Mouse (Mus musculus): ENCODE results near the gene Chchd1.
"Not testable (repeated sequence)": the region's sequence is repeated elsewhere in the genome, so short reads cannot be mapped to it uniquely, and the experiment has no call there.

Gene Chchd1

GRCm38 (mm10) chr14:20686576-20686975 lies 16.2 kb upstream of the Chchd1 start:
- DNase-seq (ENCODE audit: low read depth, low spot score): no peak

- DNase-seq (ENCODE audit: low read depth, low spot score): peak; percentile 19
These were observed 13.8 kb upstream of the Chchd1 start for GRCm38 (mm10) chr14:20689009-20689408.

- DNase-seq (ENCODE audit: low read depth, low spot score): no peak
These were observed 11.0 kb upstream of the Chchd1 start for GRCm38 (mm10) chr14:20691772-20692171.

GRCm38 (mm10) chr14:20693589-20694101 lies 9.2 kb upstream of the Chchd1 start:
- DNase-seq (ENCODE audit: low read depth, low spot score): no peak

GRCm38 (mm10) chr14:20694185-20694883 lies 8.5 kb upstream of the Chchd1 start:
- peak; percentile 25 for DNase-seq (ENCODE audit: low read depth, low spot score)

GRCm38 (mm10) chr14:20694884-20695760 lies 7.7 kb upstream of the Chchd1 start, which contains the start of gene Fut11:
Fut11 (plus strand) TSS chr14:20694968.
- DNase-seq (ENCODE audit: low read depth, low spot score): peak; percentile 95

- peak; percentile 21 for DNase-seq (ENCODE audit: low read depth, low spot score)
These were observed 6.9 kb upstream of the Chchd1 start for GRCm38 (mm10) chr14:20695761-20696520.

GRCm38 (mm10) chr14:20696986-20697385 lies 5.8 kb upstream of the Chchd1 start:
- DNase-seq (ENCODE audit: low read depth, low spot score): peak; percentile 49

- DNase-seq (ENCODE audit: low read depth, low spot score): no peak
These were observed 4.3 kb upstream of the Chchd1 start for GRCm38 (mm10) chr14:20698515-20698914.

GRCm38 (mm10) chr14:20700362-20700761 lies 2.4 kb upstream of the Chchd1 start:
- DNase-seq (ENCODE audit: low read depth, low spot score): no peak

- peak; percentile 17 for DNase-seq (ENCODE audit: low read depth, low spot score)
These were observed 1.3 kb upstream of the Chchd1 start for GRCm38 (mm10) chr14:20701554-20701953.

- DNase-seq (ENCODE audit: low read depth, low spot score): no peak
These were observed 588 bp upstream of the Chchd1 start for GRCm38 (mm10) chr14:20702096-20702740.

GRCm38 (mm10) chr14:20703461-20703860 lies 655 bp downstream of the Chchd1 start:
- not testable (repeated sequence) for DNase-seq (ENCODE audit: low read depth, low spot score)

GRCm38 (mm10) chr14:20707201-20708190 lies 4.7 kb downstream of the Chchd1 start, which contains the start of gene Zswim8:
Zswim8 (plus strand) TSS chr14:20707552.
- peak; percentile 83 for DNase-seq (ENCODE audit: low read depth, low spot score)

GRCm38 (mm10) chr14:20708239-20708638 lies 5.4 kb downstream of the Chchd1 start:
- peak; percentile 69 for DNase-seq (ENCODE audit: low read depth, low spot score)

- DNase-seq (ENCODE audit: low read depth, low spot score): no peak
These were observed 11.0 kb downstream of the Chchd1 start for GRCm38 (mm10) chr14:20713832-20714231.

- no peak for DNase-seq (ENCODE audit: low read depth, low spot score)
These were observed 15.6 kb downstream of the Chchd1 start for GRCm38 (mm10) chr14:20718443-20718842.

GRCm38 (mm10) chr14:20719767-20720166 lies 17.0 kb downstream of the Chchd1 start:
- DNase-seq (ENCODE audit: low read depth, low spot score): no peak

GRCm38 (mm10) chr14:20721371-20721770 lies 18.6 kb downstream of the Chchd1 start:
- no peak for DNase-seq (ENCODE audit: low read depth, low spot score)

- DNase-seq (ENCODE audit: low read depth, low spot score): no peak
These were observed 20.2 kb downstream of the Chchd1 start for GRCm38 (mm10) chr14:20723006-20723405.

Measured in CD4-positive helper T cell, adult 2 months (primary cell).